Mouse (Mus musculus): ENCODE data around the gene Ehd4. TPM values are rescaled to one million over a fixed set of nuclear protein-coding genes. Genes with fewer than 3 reads are reported as not detected.

Ehd4 gene
- polyA plus RNA-seq, 1 experiment: 31.2 TPM

Other genes with a start within 250 kb of the Ehd4 start
- gene Mapkbp1, start 181.9 kb downstream of the Ehd4 start, polyA plus RNA-seq (2012; rRNA removed): 34.5 and 35.2 TPM in 2 replicates
- 7.4 and 14.9 TPM in 2 replicates for gene Jmjd7, start 127.1 kb downstream of the Ehd4 start, polyA plus RNA-seq (2012; rRNA removed)
- 1.5 and 3.3 TPM in 2 replicates for gene Gm28042, start 127.1 kb downstream of the Ehd4 start, polyA plus RNA-seq (2012; rRNA removed)
- gene Pla2g4b, start 121.2 kb downstream of the Ehd4 start, polyA plus RNA-seq (2012; rRNA removed): 1.3 and 2.6 TPM in 2 replicates
- gene Pla2g4e, start 90.7 kb upstream of the Ehd4 start, polyA plus RNA-seq (2012; rRNA removed): 0.22 and 1.5 TPM in 2 replicates
- gene Pla2g4d, start 134.6 kb upstream of the Ehd4 start, polyA plus RNA-seq (2012; rRNA removed): 0.05 and 0.07 TPM in 2 replicates
- gene Pla2g4f, start 159.6 kb upstream of the Ehd4 start, polyA plus RNA-seq (2012; rRNA removed): 6.8 and 9.4 TPM in 2 replicates
- gene Vps39, start 198.5 kb upstream of the Ehd4 start, polyA plus RNA-seq (2012; rRNA removed): 23.4 and 27.6 TPM in 2 replicates
- gene Ganc, start 249.3 kb upstream of the Ehd4 start, polyA plus RNA-seq (2012; rRNA removed): 20.1 and 27.0 TPM in 2 replicates
- gene Tmem87a, start 249.5 kb upstream of the Ehd4 start, polyA plus RNA-seq (2012; rRNA removed): 12.9 and 13.8 TPM in 2 replicates

Measured in gonadal fat pad, adult 2 months (tissue).